Mouse (Mus musculus) midbrain, embryonic 11.5 days (tissue): ENCODE data around the gene Ttc39b. TPM values are rescaled to one million over a fixed set of nuclear protein-coding genes. Genes with fewer than 3 reads are reported as not detected.

Experiments used
- ATAC-seq: fragments of 200-750 bp; cut with Nextera tagmentation; 2 replicates; pipeline ENCODE4 v1.8.0; 2017; ENCODE audit warnings: moderate TSS enrichment, moderate library complexity; ENCODE audit not compliant: low FRiP score
- DNase-seq: peaks from one replicate; pipeline ENCODE4 v3.0.0; 2015; ENCODE audit warnings: low spot score; ENCODE audit errors: missing footprints
- H3K27ac ChIP-seq: fragments of 300-500 bp; sonication (generic); 2 replicates; pipeline ENCODE4 v1.5.1; 2014; ENCODE audit warnings: low read depth, low read length
- H3K27me3 ChIP-seq: fragments of 300-500 bp; sonication (generic); 2 replicates; pipeline ENCODE4 v1.6.1; 2014; ENCODE audit warnings: mild to moderate bottlenecking, low read length, moderate library complexity, mixed read lengths; ENCODE audit not compliant: control insufficient read depth, insufficient read depth
- H3K36me3 ChIP-seq: fragments of 300-500 bp; sonication (generic); 2 replicates; pipeline ENCODE4 v1.6.1; 2014; ENCODE audit warnings: mild to moderate bottlenecking, low read length, moderate library complexity, mixed read lengths; ENCODE audit not compliant: control insufficient read depth, insufficient read depth
- H3K4me1 ChIP-seq: fragments of 300-500 bp; sonication (generic); 2 replicates; pipeline ENCODE4 v1.6.1; 2014; ENCODE audit warnings: low read length; ENCODE audit not compliant: control insufficient read depth, insufficient read depth
- H3K4me2 ChIP-seq: fragments of 300-500 bp; sonication (generic); 2 replicates; pipeline ENCODE4 v1.6.1; 2014; ENCODE audit warnings: mild to moderate bottlenecking, moderate library complexity
- H3K4me3 ChIP-seq: fragments of 300-500 bp; sonication (generic); 2 replicates; pipeline ENCODE4 v1.5.1; 2014; ENCODE audit warnings: low read depth, low read length
- H3K9ac ChIP-seq: fragments of 300-500 bp; sonication (generic); 2 replicates; pipeline ENCODE4 v1.6.1; 2014; ENCODE audit warnings: low read length
- H3K9me3 ChIP-seq: fragments of 300-500 bp; sonication (generic); 2 replicates; pipeline ENCODE4 v1.6.1; 2016; ENCODE audit warnings: low read length; ENCODE audit not compliant: control insufficient read depth
- WGBS: fragments of 180-500 bp; shearing (Covaris S2); extraction: QIAGEN DNeasy Blood & Tissue Kit; methylation state at CpG from one replicate; pipeline ENCODE4 v1.1.7; 2014; 5-methylcytosine and 5-hydroxymethylcytosine counted together
- polyA plus RNA-seq: library from polyadenylated mRNA; unstranded; fragments of >200 nt; fragmentation: Nextera tagmentation; extraction: Ambion mirVana; gene quantifications from 2 replicates; pipeline ENCODE4 v1.2.1, GENCODE M21; 2014

The Ttc39b gene
- polyA plus RNA-seq, 1 experiment from 2014 or later, result 1.9 TPM

DNA sequence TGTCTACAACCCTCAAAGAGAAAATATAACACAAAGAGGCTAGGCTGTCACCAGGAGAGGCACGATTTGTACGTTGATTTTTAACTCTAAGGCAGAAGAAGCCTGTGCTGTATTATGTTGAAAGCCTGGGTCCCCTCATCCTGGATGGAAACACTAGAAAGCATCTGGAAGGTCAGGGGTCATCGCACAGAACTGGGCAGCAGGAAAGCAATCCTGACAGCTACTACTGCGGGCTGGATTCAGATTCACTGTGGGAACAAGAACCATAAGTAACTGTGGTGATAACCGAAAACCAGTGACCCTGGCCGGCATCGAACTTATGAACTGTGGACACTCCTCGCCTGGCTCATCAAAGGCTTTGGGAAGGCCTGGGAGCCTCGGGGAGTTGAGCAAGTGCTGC lies 153.3 kb downstream of the Ttc39b start:
- peak; percentile 72 for DNase-seq
- Histone ChIP-seq H3K9ac (no peak overlapping the region), H3K9me3 (no peaks in the 10 kb centered on the region), H3K4me2 (no peak overlapping the region), H3K4me1 (no peaks in the 10 kb centered on the region), H3K4me3 (no peak overlapping the region), H3K27me3 (no peaks in the 10 kb centered on the region), H3K27ac (no peak overlapping the region), H3K36me3 (no peaks in the 10 kb centered on the region; the same call in 1 of the 2 replicates)
- ATAC-seq, result no peak
- 42% methylated on average over 9 of the region's 9 CpGs for WGBS

Other genes with a start within 250 kb of the Ttc39b start
- 75.2 and 83.0 TPM in 2 replicates for gene Snapc3, start 93.5 kb upstream of the Ttc39b start, polyA plus RNA-seq
- 469 and 508 TPM in 2 replicates for gene Psip1, start 162.2 kb upstream of the Ttc39b start, polyA plus RNA-seq
- gene Ccdc171, start 201.3 kb upstream of the Ttc39b start, polyA plus RNA-seq, result 4.1 and 5.0 TPM in 2 replicates